Mouse (Mus musculus): ENCODE data around the gene Hhatl.

Hhatl gene

GRCm38 (mm10) chr9:121810081-121810821, 17.9 kb upstream of the Hhatl start:
- in situ Hi-C loops (cut with MboI; ENCODE audit: unreplicated experiment in 2 of 2): no loop called here

- in situ Hi-C loops (cut with MboI; ENCODE audit: unreplicated experiment in 2 of 2): no loop called here
Observed at GRCm38 (mm10) chr9:121808511-121808910, 16.2 kb upstream of the Hhatl start.

- in situ Hi-C loops (cut with MboI; ENCODE audit: unreplicated experiment in 2 of 2): no loop called here
Observed at GRCm38 (mm10) chr9:121807947-121808346, 15.6 kb upstream of the Hhatl start.

- in situ Hi-C loops (cut with MboI; ENCODE audit: unreplicated experiment in 2 of 2): no loop called here
Observed at GRCm38 (mm10) chr9:121807546-121807945, 15.2 kb upstream of the Hhatl start.

- in situ Hi-C loops (cut with MboI; ENCODE audit: unreplicated experiment in 2 of 2): no loop called here
Observed at GRCm38 (mm10) chr9:121802747-121803146, 10.4 kb upstream of the Hhatl start.

GRCm38 (mm10) chr9:121798887-121799520, 6.7 kb upstream of the Hhatl start:
- in situ Hi-C loops (cut with MboI; ENCODE audit: unreplicated experiment in 2 of 2): no loop called here

- in situ Hi-C loops (cut with MboI; ENCODE audit: unreplicated experiment in 2 of 2): no loop called here
Observed at GRCm38 (mm10) chr9:121797722-121798121, 5.4 kb upstream of the Hhatl start.

GRCm38 (mm10) chr9:121794972-121795539, 2.7 kb upstream of the Hhatl start:
- in situ Hi-C loops (cut with MboI; ENCODE audit: unreplicated experiment in 2 of 2): no loop called here

GRCm38 (mm10) chr9:121791206-121791605, 1.1 kb downstream of the Hhatl start:
- in situ Hi-C loops (cut with MboI; ENCODE audit: unreplicated experiment in 2 of 2): no loop called here

- in situ Hi-C loops (cut with MboI; ENCODE audit: unreplicated experiment in 2 of 2): no loop called here
Observed at GRCm38 (mm10) chr9:121786359-121786758, 5.9 kb downstream of the Hhatl start.

GRCm38 (mm10) chr9:121785261-121785660, 7.0 kb downstream of the Hhatl start:
- in situ Hi-C loops (cut with MboI; ENCODE audit: unreplicated experiment in 2 of 2): no loop called here

- in situ Hi-C loops (cut with MboI; ENCODE audit: unreplicated experiment in 2 of 2): no loop called here
Observed at GRCm38 (mm10) chr9:121784801-121785200, 7.5 kb downstream of the Hhatl start.

GRCm38 (mm10) chr9:121778066-121778624, 14.2 kb downstream of the Hhatl start:
- in situ Hi-C loops (cut with MboI; ENCODE audit: unreplicated experiment in 2 of 2): no loop called here

- in situ Hi-C loops (cut with MboI; ENCODE audit: unreplicated experiment in 2 of 2): no loop called here
Observed at GRCm38 (mm10) chr9:121777484-121778065, 14.7 kb downstream of the Hhatl start, which contains the start of gene Klhl40. TSS of gene Klhl40 (plus strand) at chr9:121777607.

- in situ Hi-C loops (cut with MboI; ENCODE audit: unreplicated experiment in 2 of 2): no loop called here
Observed at GRCm38 (mm10) chr9:121776511-121776910, 15.8 kb downstream of the Hhatl start.

GRCm38 (mm10) chr9:121775951-121776350, 16.4 kb downstream of the Hhatl start:
- in situ Hi-C loops (cut with MboI; ENCODE audit: unreplicated experiment in 2 of 2): no loop called here

- in situ Hi-C loops (cut with MboI; ENCODE audit: unreplicated experiment in 2 of 2): no loop called here
Observed at GRCm38 (mm10) chr9:121772412-121772811, 19.9 kb downstream of the Hhatl start.

GRCm38 (mm10) chr9:121765166-121765855, 27.0 kb downstream of the Hhatl start:
- in situ Hi-C loops (cut with MboI; ENCODE audit: unreplicated experiment in 2 of 2): no loop called here

- in situ Hi-C loops (cut with MboI; ENCODE audit: unreplicated experiment in 2 of 2): no loop called here
Observed at GRCm38 (mm10) chr9:121763716-121764115, 28.6 kb downstream of the Hhatl start.

GRCm38 (mm10) chr9:121762761-121763160, 29.5 kb downstream of the Hhatl start:
- in situ Hi-C loops (cut with MboI; ENCODE audit: unreplicated experiment in 2 of 2): no loop called here

GRCm38 (mm10) chr9:121762248-121762647, 30.1 kb downstream of the Hhatl start:
- in situ Hi-C loops (cut with MboI; ENCODE audit: unreplicated experiment in 2 of 2): no loop called here
